Mouse (Mus musculus) layer of hippocampus, postnatal 10 days (tissue): ENCODE results near the gene Helb. TPM values are rescaled to one million over a fixed set of nuclear protein-coding genes. Genes with fewer than 3 reads are reported as not detected.

ENCODE experiments used
- DNase-seq, 2 experiments: peaks; one replicate each; pipeline ENCODE4 v3.0.0; 2021; ENCODE audit warnings: low spot score in 2 of 2
- total RNA-seq, 2 experiments: library from RNA; stranded (reverse); gene quantifications; 2 replicates each; pipeline ENCODE4 v1.2.3; 2021

Helb gene
- total RNA-seq, 2 experiments from 2014 or later = 4.1 to 4.2 TPM

- DNase-seq = no peak
Measured at GRCm38 (mm10) chr10:120095136-120095535, 17.7 kb downstream of the Helb start.

GRCm38 (mm10) chr10:120092548-120092947 is 20.2 kb downstream of the Helb start:
- DNase-seq = no peak

GRCm38 (mm10) chr10:120077850-120078249 is 34.9 kb downstream of the Helb start:
- DNase-seq = no peak

DNA sequence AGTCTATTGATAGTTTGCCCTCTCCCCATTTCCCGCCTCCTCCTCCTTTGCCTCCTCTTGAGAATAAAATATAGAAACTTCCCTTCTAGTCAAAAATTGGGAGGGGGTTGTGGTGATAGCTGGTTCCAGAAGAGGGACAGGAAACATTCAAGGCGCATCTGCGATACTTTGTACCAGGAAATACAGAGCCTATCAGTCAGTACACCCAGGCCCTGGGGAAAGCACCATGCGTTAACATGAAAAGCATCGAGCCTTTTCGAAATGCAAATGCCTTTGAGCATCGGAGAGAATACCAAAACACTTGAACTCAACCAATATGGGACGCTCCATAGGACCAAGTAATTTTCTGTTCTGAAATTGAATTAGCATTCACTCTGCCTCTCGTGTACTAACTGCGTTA is 46.5 kb downstream of the Helb start:
- no peak for DNase-seq

GRCm38 (mm10) chr10:120064424-120064823 is 48.4 kb downstream of the Helb start:
- DNase-seq = peak; percentile 53 to 65

GRCm38 (mm10) chr10:120061238-120062130 is 51.3 kb downstream of the Helb start:
- no peak for DNase-seq

DNA sequence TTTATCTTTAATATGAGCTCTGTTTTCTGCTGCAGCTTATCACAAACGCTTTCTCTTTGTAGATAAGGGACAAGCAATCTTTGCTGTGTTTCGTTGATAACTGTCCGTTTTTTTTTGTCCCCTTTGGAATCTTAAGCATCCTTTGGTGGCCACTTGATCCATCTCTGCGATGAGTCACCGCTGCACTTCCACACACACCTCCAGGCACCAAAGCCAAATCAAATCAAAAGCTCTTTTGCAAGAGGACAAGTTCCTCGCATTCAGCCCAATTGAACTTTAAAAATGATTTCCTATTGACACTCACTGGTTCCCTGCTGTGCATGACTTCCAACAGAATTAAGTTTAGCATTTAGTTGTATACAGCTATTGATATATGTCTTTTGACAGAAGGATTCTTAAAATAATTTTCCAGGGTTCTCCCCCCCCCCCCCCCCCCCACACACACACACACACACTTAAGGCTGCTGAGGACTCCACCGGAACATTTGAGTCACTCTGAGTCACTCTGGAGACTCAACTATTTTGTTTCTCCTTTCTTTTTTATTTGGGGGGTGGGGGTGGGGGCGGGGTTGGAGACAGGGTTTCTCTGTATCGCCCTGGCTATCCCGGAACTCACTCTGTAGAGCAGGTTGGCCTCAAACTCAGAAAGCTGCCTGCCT is 52.1 kb downstream of the Helb start:
- DNase-seq = no peak

DNA sequence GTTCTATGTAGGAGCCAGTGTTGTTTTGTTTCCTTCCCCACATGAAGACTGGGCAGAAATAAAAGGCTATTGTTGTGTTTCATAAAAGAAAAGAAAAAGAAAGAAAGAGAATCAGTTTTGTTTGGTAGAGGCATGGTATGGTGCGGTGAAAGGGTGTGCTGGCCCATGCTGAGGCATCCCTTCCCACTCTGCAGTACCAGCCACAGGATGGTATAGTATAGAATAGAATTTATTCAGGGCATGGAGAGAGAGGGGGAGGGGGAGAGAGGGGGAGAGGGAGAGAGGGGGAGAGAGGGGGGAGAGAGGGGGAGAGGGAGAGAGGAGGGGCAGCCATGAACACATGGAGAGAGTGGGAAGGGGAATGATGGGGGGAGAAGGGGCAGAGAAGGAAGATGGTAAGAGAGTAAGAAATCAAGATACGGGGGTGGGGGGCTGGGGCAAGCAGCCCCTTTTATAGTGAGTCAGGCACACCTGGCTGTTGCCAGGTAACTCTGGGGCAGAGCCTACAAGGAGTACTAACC is 68.0 kb downstream of the Helb start:
- no peak for DNase-seq

DNA sequence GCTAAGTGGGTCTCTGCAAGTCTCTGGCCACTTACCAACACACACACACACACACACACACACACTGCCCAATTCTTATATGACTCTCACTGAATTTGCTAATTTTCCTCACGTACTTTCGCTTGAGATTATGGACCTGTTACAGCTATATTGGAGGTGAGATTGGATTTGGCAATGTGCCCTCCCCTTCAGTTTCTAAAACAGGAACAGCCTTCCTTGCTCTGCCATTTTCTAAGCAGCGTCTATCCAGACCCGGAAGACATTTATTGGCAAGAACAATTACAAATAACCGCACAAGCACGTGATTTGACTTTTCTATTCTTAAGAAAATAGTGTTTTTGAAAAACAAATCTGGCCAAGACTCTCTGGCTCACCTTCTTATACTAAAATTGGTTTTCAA is 68.5 kb downstream of the Helb start:
- DNase-seq = no peak

GRCm38 (mm10) chr10:120038194-120038593 is 74.6 kb downstream of the Helb start:
- DNase-seq = peak; percentile 29 to 30

- no peak for DNase-seq
Measured at GRCm38 (mm10) chr10:120035824-120036223, 77.0 kb downstream of the Helb start.

DNA sequence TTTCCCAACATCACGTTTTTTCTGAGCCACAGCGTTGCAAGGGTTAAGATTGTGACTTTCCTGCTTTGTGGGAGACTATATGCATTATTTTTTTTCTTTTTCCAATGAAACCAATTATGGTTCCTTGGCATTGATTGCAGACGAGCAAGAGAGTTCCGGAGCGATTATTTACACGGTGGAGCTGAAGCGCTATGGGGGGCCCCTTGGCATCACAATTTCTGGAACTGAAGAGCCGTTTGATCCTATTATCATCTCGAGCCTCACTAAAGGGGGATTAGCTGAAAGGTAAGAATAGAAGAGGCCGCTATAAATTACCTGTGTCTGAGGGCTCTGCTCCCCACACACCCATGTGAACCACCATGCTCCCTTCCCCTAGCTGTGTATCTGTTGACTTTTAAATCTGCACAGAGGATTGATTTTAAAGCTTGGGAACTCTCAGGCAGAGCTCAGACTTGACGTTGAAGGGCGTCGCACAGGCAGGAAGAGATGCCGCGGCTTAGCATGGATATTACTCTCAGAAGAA is 77.5 kb downstream of the Helb start:
- no peak for DNase-seq

GRCm38 (mm10) chr10:120033866-120034265 is 78.9 kb downstream of the Helb start:
- DNase-seq = no peak

Other genes with a start within 250 kb of the Helb start
- gene Tmbim4, start 88.6 kb upstream of the Helb start, total RNA-seq = 10 to 100 TPM; 56.2 to 57.1 TPM
- under 1 TPM; 0.22 to 0.64 TPM for gene Irak3, start 89.1 kb upstream of the Helb start, total RNA-seq
- 10 to 100 TPM; 21.5 to 24.2 TPM for gene Llph, start 114.1 kb upstream of the Helb start, total RNA-seq